Mouse (Mus musculus) hindlimb bud, embryonic 11.5 days (tissue): ENCODE data around the gene Lacc1.

Experiments used
- DNase-seq: peaks from one replicate; pipeline ENCODE4 v3.0.0-alpha.2; 2012; ENCODE audit warnings: low read depth, low spot score; ENCODE audit errors: extremely low spot score

Gene Lacc1

DNA sequence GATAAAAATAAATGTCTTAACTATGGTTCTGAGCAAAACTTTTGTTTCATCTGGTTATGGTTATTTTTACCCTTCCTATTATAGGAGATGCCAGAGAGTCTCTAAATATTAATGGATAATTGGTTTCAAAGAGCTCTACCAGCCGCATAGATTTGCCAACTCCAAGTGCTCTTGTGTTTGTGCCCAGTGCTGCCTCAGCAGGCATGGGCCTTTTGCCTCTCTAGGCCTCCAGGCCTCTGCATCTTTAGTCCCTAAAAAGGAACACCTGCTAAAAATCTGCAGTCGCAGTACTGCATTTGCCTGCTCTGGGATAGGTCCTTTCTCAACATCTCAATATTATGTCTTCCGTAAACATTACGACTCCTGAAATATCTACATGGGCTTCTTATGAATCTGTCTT, 55.5 kb downstream of the Lacc1 start:
- no peak for DNase-seq

DNA sequence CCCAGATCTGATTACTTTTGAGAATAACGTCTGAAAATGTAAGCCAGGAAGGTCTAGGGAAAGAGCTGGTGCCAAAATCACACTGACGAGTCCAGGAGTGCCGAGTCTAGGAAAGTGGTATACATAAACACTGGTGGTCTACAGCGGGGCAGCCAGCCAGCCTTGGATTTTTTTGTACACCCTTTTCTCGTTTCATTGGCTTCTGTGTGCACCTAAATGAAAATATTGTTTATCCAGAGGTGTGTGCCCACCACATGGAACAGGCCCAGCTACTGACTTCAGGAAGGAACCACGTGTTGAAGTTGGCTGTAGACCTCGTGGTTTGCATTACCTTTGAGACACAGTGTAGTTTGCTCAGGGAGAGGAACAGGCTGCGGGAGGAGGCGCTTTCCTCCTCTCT, 57.1 kb downstream of the Lacc1 start:
- DNase-seq = no peak
